Mouse (Mus musculus): ENCODE data around the gene Zzz3. TPM values are rescaled to one million over a fixed set of nuclear protein-coding genes. Genes with fewer than 3 reads are reported as not detected.

Zzz3 gene
- polyA plus RNA-seq, 1 experiment: 58.4 TPM

DNA sequence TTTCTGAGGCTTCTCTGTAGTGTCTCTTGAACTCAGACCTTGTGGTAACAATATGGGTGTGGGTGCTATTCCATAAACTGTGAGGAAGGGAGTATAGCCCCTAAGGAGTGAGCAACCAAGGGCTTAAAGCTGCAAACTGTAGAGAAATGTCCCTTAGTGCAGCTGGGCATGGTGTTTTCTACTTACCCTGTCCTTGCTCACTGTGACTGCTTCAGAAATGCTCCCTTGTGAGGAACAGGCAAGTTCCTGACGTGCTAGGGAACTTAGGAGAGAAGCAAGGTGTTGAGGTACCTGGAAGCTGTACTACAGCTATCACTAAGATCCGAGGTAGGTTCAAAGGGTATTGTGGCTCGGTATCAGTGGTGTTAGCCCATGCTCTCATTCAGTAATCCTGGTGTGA, 44.8 kb upstream of the Zzz3 start:
- Histone ChIP-seq H3K4me3 (ENCODE audit: low read depth, low read length) (no peak overlapping the region), H3K4me1 (ENCODE audit: control insufficient read depth, insufficient read depth, low read length) (no peaks in the 10 kb centered on the region), H3K36me3 (ENCODE audit: control insufficient read depth, insufficient read depth, low read length, poor library complexity, severe bottlenecking) (no peaks in the 10 kb centered on the region), H3K9me3 (replicated peaks; ENCODE audit: control insufficient read depth, insufficient read depth, low read length, poor library complexity, severe bottlenecking) (no peaks in the 10 kb centered on the region), H3K27ac (ENCODE audit: insufficient read depth, low read length) (no peak overlapping the region), H3K9ac (ENCODE audit: low read depth, poor library complexity, severe bottlenecking) (no peak overlapping the region), H3K27me3 (ENCODE audit: control insufficient read depth, insufficient read depth, low read length, poor library complexity, severe bottlenecking) (no peaks in the 10 kb centered on the region)
- TF ChIP-seq POLR2A (IDR thresholded peaks at IDR 0.05; ENCODE audit: insufficient read depth, low read length): no peak
- no peak for TF ChIP-seq EP300 (IDR thresholded peaks at IDR 0.05; ENCODE audit: insufficient read depth, low read depth, low read length)
- no peak for TF ChIP-seq CTCF (IDR thresholded peaks at IDR 0.05; ENCODE audit: low read depth, low read length)

DNA sequence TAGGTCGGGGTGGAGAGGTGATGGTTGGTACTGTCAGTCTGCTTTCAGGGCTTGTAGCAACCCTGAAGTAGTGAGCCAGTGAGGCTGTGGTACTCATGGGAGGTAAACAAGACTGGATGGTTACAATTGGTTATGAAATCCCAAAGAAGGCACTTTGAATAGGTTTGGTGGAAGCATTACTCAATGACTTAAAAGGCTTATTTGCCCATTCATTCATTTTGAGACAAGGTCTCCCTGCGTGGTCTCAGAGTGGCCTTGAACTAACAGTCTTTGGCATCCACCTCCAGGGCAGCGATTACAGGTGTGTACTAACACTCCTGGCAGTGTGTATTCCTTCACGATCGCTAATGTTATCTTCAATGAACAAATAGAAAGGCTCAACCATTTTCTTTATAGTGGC, 44.3 kb upstream of the Zzz3 start:
- TF ChIP-seq EP300 (IDR thresholded peaks at IDR 0.05; ENCODE audit: insufficient read depth, low read depth, low read length): no peak
- TF ChIP-seq CTCF (IDR thresholded peaks at IDR 0.05; ENCODE audit: low read depth, low read length): no peak
- TF ChIP-seq POLR2A (IDR thresholded peaks at IDR 0.05; ENCODE audit: insufficient read depth, low read length): no peak
- H3K9me3 ChIP-seq (replicated peaks; ENCODE audit: control insufficient read depth, insufficient read depth, low read length, poor library complexity, severe bottlenecking): no peaks in the 10 kb centered on the region
- no peak overlapping the region for H3K27ac ChIP-seq (ENCODE audit: insufficient read depth, low read length)
- no peak overlapping the region for H3K9ac ChIP-seq (ENCODE audit: low read depth, poor library complexity, severe bottlenecking)
- no peaks in the 10 kb centered on the region for H3K36me3 ChIP-seq (ENCODE audit: control insufficient read depth, insufficient read depth, low read length, poor library complexity, severe bottlenecking)
- no peaks in the 10 kb centered on the region for H3K4me1 ChIP-seq (ENCODE audit: control insufficient read depth, insufficient read depth, low read length)
- no peaks in the 10 kb centered on the region for H3K27me3 ChIP-seq (ENCODE audit: control insufficient read depth, insufficient read depth, low read length, poor library complexity, severe bottlenecking)
- no peak overlapping the region for H3K4me3 ChIP-seq (ENCODE audit: low read depth, low read length)

DNA sequence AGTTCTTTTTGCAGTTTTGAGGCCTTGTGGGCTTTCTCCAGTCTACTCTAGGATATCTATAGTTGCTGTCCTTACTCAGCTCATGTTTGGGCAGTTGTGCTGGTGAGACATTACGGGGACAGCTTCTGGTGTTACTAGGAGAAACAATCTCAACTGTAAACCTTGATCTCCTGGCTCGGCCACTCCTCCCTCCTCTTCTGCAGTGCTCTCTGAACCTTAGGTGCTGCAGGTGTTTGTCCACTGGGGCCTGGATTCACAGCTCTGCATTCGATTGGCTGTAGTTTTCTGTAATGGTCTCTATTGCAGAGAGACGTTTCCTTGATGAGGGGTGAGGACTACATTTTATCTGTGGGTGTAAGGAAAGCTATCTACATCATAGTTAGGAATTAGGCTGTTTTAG, 43.0 kb upstream of the Zzz3 start:
- no peaks in the 10 kb centered on the region for H3K9me3 ChIP-seq (replicated peaks; ENCODE audit: control insufficient read depth, insufficient read depth, low read length, poor library complexity, severe bottlenecking)

DNA sequence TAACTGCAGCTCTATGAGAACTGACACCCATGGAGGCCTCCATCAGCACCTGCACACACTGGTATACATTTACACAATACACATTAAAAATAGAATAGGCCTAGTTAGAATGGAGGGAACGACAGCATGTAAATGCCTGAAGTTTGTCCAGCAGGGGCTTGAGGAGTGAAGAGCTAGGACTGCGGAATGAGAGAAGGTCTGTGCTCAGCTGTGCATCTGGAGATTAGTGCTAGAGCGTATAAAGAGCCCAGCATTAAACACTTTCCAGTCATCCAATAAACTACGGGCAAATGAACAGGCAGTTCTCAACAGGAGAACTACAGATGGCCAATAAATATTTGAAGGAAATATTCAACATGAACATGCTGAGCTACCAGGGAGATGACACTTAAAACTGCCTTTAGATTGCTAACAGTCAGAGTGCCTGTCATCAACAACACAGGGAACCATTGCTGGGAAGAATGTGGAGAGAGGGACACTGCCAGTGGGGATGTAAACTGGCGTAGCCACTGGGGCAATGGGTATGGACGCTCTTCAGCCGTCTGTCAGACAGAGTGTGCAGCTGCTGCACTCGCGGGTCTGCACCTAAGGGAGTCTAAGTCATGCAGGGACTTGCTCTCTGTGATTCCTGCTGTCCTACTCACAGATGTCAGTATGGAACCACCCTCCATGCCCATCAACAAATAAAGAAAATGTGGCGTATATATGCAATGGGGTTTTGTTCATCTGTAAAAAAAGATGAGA, 41.7 kb upstream of the Zzz3 start:
- H3K4me3 ChIP-seq (ENCODE audit: low read depth, low read length): no peak overlapping the region
- no peaks in the 10 kb centered on the region for H3K9me3 ChIP-seq (replicated peaks; ENCODE audit: control insufficient read depth, insufficient read depth, low read length, poor library complexity, severe bottlenecking)
- H3K36me3 ChIP-seq (ENCODE audit: control insufficient read depth, insufficient read depth, low read length, poor library complexity, severe bottlenecking): no peaks in the 10 kb centered on the region
- no peaks in the 10 kb centered on the region for H3K4me1 ChIP-seq (ENCODE audit: control insufficient read depth, insufficient read depth, low read length)
- TF ChIP-seq CTCF (IDR thresholded peaks at IDR 0.05; ENCODE audit: low read depth, low read length): no peak
- no peak for TF ChIP-seq POLR2A (IDR thresholded peaks at IDR 0.05; ENCODE audit: insufficient read depth, low read length)
- TF ChIP-seq EP300 (IDR thresholded peaks at IDR 0.05; ENCODE audit: insufficient read depth, low read depth, low read length): no peak
- no peak overlapping the region for H3K9ac ChIP-seq (ENCODE audit: low read depth, poor library complexity, severe bottlenecking)
- H3K27ac ChIP-seq (ENCODE audit: insufficient read depth, low read length): no peak overlapping the region
- H3K27me3 ChIP-seq (ENCODE audit: control insufficient read depth, insufficient read depth, low read length, poor library complexity, severe bottlenecking): no peaks in the 10 kb centered on the region

More for the DNA sequence above, 43.0 kb upstream of the Zzz3 start:
- Histone ChIP-seq H3K9ac (ENCODE audit: low read depth, poor library complexity, severe bottlenecking) (no peak overlapping the region), H3K27me3 (ENCODE audit: control insufficient read depth, insufficient read depth, low read length, poor library complexity, severe bottlenecking) (no peaks in the 10 kb centered on the region), H3K4me3 (ENCODE audit: low read depth, low read length) (no peak overlapping the region), H3K36me3 (ENCODE audit: control insufficient read depth, insufficient read depth, low read length, poor library complexity, severe bottlenecking) (no peaks in the 10 kb centered on the region), H3K4me1 (ENCODE audit: control insufficient read depth, insufficient read depth, low read length) (no peaks in the 10 kb centered on the region), H3K27ac (ENCODE audit: insufficient read depth, low read length) (no peak overlapping the region)
- TF ChIP-seq EP300 (IDR thresholded peaks at IDR 0.05; ENCODE audit: insufficient read depth, low read depth, low read length) (no peak), POLR2A (IDR thresholded peaks at IDR 0.05; ENCODE audit: insufficient read depth, low read length) (no peak), CTCF (IDR thresholded peaks at IDR 0.05; ENCODE audit: low read depth, low read length) (no peak)

DNA sequence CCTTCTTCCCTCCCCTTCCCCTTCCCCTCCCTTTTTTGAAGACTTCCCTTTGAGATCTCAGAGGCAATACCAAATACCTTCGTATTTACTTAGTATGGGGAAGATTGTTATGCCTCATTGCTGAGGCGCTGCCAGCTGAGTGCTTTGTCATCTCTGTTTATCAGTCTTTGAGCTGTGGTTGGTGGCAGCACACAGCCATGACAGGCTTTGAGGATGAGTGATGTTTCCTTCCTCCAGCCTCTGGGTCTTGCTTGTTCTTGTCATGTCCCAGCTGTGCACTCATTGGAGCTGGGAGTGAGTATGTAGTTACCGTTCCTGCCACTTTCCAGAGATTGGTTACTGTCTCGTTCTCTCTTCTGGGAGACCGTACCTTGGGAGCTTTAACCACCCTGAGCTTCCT, 39.9 kb upstream of the Zzz3 start:
- no peak overlapping the region for H3K27ac ChIP-seq (ENCODE audit: insufficient read depth, low read length)
- no peaks in the 10 kb centered on the region for H3K27me3 ChIP-seq (ENCODE audit: control insufficient read depth, insufficient read depth, low read length, poor library complexity, severe bottlenecking)
- no peak for TF ChIP-seq EP300 (IDR thresholded peaks at IDR 0.05; ENCODE audit: insufficient read depth, low read depth, low read length)
- no peak for TF ChIP-seq POLR2A (IDR thresholded peaks at IDR 0.05; ENCODE audit: insufficient read depth, low read length)
- no peak for TF ChIP-seq CTCF (IDR thresholded peaks at IDR 0.05; ENCODE audit: low read depth, low read length)
- H3K9me3 ChIP-seq (replicated peaks; ENCODE audit: control insufficient read depth, insufficient read depth, low read length, poor library complexity, severe bottlenecking): no peaks in the 10 kb centered on the region
- H3K36me3 ChIP-seq (ENCODE audit: control insufficient read depth, insufficient read depth, low read length, poor library complexity, severe bottlenecking): peaks cover 3% of the 10 kb centered on the region; the same call in 1 of the 2 replicates
- no peak overlapping the region for H3K4me3 ChIP-seq (ENCODE audit: low read depth, low read length)
- no peaks in the 10 kb centered on the region for H3K4me1 ChIP-seq (ENCODE audit: control insufficient read depth, insufficient read depth, low read length)
- H3K9ac ChIP-seq (ENCODE audit: low read depth, poor library complexity, severe bottlenecking): no peak overlapping the region

GRCm38 (mm10) chr3:152356751-152357150, 38.5 kb upstream of the Zzz3 start:
- no peak for TF ChIP-seq EP300 (IDR thresholded peaks at IDR 0.05; ENCODE audit: insufficient read depth, low read depth, low read length)
- no peak for TF ChIP-seq CTCF (IDR thresholded peaks at IDR 0.05; ENCODE audit: low read depth, low read length)
- no peak for TF ChIP-seq POLR2A (IDR thresholded peaks at IDR 0.05; ENCODE audit: insufficient read depth, low read length)

More at GRCm38 (mm10) chr3:152356751-152357150, 38.5 kb upstream of the Zzz3 start:
- H3K27ac ChIP-seq (ENCODE audit: insufficient read depth, low read length): no peak overlapping the region
- no peaks in the 10 kb centered on the region for H3K4me1 ChIP-seq (ENCODE audit: control insufficient read depth, insufficient read depth, low read length)
- H3K4me3 ChIP-seq (ENCODE audit: low read depth, low read length): no peak overlapping the region
- H3K9me3 ChIP-seq (replicated peaks; ENCODE audit: control insufficient read depth, insufficient read depth, low read length, poor library complexity, severe bottlenecking): no peaks in the 10 kb centered on the region
- no peak overlapping the region for H3K9ac ChIP-seq (ENCODE audit: low read depth, poor library complexity, severe bottlenecking)
- H3K36me3 ChIP-seq (ENCODE audit: control insufficient read depth, insufficient read depth, low read length, poor library complexity, severe bottlenecking): peaks cover 3% of the 10 kb centered on the region; the same call in 1 of the 2 replicates
- no peaks in the 10 kb centered on the region for H3K27me3 ChIP-seq (ENCODE audit: control insufficient read depth, insufficient read depth, low read length, poor library complexity, severe bottlenecking)

Data from ES-Bruce4 (cell line).